Mouse (Mus musculus): Measurements from ENCODE around the gene Ripk3. TPM values are rescaled to one million over a fixed set of nuclear protein-coding genes. Genes with fewer than 3 reads are reported as not detected.
A peak's percentile ranks its signal among the peaks of the same experiment; 100 is the strongest.

The Ripk3 gene
- polyA plus RNA-seq, 1 experiment from 2014 or later = 37.1 TPM

DNA sequence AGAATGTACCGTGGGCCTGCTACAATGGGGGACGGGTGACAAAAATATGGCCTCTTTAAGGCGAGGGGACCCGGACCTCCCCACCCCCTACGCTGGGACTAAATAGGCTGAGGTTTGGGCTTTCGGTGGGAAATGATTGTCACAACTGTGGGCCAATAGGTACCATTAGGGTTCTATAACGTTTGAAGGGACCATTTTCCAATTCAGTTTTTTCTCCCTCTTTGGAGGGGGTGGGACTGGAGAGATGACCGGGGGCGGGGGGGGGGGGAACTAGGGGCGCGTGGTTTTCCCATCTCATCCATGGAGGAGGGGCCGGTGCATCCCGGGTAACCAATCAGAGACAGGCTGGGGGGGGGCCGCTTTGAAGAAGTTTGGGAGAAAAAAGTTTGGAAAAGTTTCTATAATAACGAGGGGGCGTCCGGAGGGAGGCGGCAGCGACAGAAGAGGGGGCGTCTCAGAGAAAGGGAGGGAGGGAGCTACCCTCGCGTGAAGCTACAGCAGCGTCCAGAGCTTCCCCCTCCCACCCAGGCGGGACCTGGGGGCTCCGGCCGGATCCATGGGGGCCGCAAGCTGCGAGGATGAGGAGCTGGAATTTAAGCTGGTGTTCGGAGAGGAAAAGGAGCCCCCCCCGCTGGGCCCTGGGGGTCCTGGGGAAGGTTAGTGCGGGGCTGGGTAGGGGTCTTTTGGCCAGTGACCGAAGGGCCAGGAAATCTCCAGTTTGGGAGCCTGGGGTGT, 36.0 kb upstream of the Ripk3 start:
- Histone ChIP-seq H3K27me3 (no peaks in the 10 kb centered on the region), H3K9ac (peak overlapping the region; percentile 96), H3K9me3 (no peaks in the 10 kb centered on the region), H3K4me3 (peak overlapping the region; percentile 88), H3K4me2 (replicated peaks) (peak overlapping the region; percentile 99), H3K27ac (peak overlapping the region; percentile 100), H3K36me3 (peaks cover 32% of the 10 kb centered on the region), H3K4me1 (peaks cover 48% of the 10 kb centered on the region)
- ATAC-seq (ENCODE audit: low FRiP score, low read depth) = peak; percentile 52
- under 1% methylated on average over 32 of the region's 32 CpGs for WGBS

DNA sequence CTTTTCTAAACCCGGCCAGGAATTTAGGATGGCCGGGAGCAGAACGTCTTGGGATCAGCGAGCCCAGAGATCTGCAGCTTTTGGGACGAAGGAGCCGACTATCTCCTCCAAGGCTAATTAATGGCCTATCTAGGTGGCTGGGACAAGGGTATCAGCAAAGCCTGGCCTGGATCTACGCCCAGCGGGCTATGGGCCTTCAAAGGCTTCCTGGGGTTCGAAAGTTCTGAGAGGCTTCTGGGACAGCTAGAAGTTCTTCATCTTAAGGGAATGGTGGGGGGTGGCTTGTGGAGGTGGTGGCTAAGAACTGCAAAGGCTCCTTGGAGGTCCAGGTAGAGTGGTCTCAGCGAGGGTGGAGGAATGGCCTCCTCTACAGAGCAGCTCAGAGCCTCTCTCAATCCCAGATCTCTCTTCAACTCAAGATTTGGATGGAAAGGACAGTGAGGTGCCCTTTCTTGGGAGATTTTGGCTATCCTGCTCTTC, 35.4 kb upstream of the Ripk3 start:
- H3K4me3 ChIP-seq = peak overlapping the region; percentile 88
- H3K36me3 ChIP-seq = peaks cover 26% of the 10 kb centered on the region
- no peaks in the 10 kb centered on the region for H3K27me3 ChIP-seq
- WGBS = 3% methylated on average over 10 of the region's 10 CpGs
- 0 out of 2 replicates have a peak, but pooled peaks have one; percentile 0 for ATAC-seq (ENCODE audit: low FRiP score, low read depth)
- H3K9me3 ChIP-seq = no peaks in the 10 kb centered on the region
- H3K27ac ChIP-seq = peak overlapping the region; percentile 100
- H3K4me1 ChIP-seq = peaks cover 43% of the 10 kb centered on the region
- H3K9ac ChIP-seq = peak overlapping the region; percentile 75
- H3K4me2 ChIP-seq (replicated peaks) = peak overlapping the region; percentile 99

DNA sequence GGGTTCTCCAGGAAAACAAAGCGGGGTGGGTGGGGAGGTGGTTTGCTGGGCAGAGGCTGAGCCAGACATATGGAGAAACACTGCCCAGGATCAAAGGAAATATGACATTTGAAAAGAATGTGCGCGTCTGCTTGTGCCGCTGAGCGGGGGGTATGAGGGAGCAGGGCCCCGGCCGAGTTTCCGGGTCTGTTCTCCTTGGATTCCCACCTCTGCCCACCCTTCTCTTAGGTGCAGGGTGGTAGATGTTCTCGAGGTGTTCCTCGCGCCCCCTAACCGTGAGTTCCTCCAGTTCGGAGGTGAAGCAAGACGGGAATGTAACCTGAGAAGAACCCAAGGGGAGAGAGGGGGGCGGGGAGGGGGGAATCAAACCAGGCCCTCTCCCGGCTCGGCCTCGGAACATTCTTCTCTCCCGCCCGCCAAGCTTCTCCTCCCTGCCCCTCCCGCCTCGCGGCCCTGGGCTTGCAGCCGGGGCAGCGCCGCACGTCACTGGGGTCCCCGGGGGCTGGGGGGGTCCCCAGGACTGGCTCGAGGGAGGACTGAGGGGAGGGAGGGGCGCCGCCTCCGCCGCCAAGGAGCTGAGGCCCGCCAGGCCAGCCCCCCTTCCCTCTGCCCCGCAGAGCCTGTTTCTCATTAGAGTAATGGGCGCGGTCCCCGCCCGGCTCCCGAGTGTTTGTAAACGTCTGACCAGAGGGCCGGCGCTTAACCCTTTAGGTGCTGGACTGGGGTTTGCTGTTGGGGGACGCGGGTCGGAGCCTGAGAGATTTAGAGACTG, 34.5 kb upstream of the Ripk3 start, which contains the start of gene Nfatc4:
Gene Nfatc4, plus strand, starts transcription at position 154 of the 772 bp plus-strand sequence.
- peak; percentile 85 for ATAC-seq (ENCODE audit: low FRiP score, low read depth)
- Histone ChIP-seq H3K4me2 (replicated peaks) (peak within 1 kb of the TSS; percentile 99), H3K36me3 (peaks cover 17% of the 10 kb centered on the region), H3K9ac (peak within 1 kb of the TSS; percentile 75), H3K27me3 (no peaks in the 10 kb centered on the region), H3K9me3 (no peaks in the 10 kb centered on the region), H3K4me3 (peak within 1 kb of the TSS; percentile 88), H3K4me1 (peaks cover 35% of the 10 kb centered on the region), H3K27ac (peak within 1 kb of the TSS; percentile 100)
- 0% methylated on average over 44 of the region's 46 CpGs for WGBS

DNA sequence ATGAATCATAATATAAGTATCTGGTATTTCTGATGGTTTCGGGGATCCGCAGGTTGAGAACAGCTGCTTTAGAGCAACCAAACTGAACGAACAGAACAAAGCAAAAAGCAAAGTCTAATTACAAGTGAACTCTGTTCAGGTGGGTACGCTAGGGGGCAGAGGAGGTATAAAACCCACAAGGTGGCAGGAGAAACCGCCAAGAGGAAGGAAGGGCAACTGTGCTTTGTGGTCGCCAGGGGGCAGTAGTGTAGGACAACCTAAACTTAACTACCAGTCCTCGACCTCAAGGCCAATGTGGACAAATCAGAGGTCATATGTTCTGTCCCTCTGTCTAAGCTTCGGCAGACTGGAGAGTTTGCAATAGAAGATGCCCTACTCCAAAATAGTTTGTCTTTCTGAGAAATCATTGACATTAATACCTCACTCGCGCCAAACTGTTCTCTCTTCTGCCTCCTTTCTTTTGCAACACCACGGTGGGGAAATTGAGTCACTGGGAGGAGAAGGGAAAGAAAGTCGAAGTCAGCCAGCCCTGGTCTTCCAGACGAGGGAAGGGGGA, 33.8 kb upstream of the Ripk3 start:
- Histone ChIP-seq H3K36me3 (peaks cover 11% of the 10 kb centered on the region), H3K9me3 (no peaks in the 10 kb centered on the region), H3K4me2 (replicated peaks) (peak overlapping the region; percentile 99), H3K27ac (peak overlapping the region; percentile 100), H3K9ac (peak overlapping the region; percentile 75), H3K27me3 (no peaks in the 10 kb centered on the region), H3K4me3 (peak overlapping the region; percentile 88), H3K4me1 (peaks cover 28% of the 10 kb centered on the region)
- 4% methylated on average over 13 of the region's 13 CpGs for WGBS
- 0 out of 2 replicates have a peak, but pooled peaks have one; percentile 3 for ATAC-seq (ENCODE audit: low FRiP score, low read depth)

DNA sequence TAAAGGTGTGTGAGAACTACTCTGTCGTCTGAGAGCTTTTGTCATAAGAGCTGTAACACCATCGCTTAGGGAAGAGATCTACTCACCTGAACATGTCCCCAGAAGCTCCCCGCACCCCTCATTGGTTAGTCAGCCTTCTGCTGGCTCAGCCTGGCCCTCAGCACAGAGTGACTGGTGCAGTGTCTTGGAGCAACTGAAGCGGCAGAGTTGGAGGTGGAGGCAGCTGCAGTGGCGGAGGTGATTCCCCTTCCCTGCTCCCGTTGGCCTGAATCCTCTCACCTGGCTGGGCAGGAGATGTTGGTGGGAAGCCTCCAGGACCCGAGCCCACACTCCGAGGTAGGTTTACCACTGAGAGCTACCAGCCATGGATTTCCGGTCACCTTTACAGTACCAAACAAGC, 31.9 kb upstream of the Ripk3 start:
- Histone ChIP-seq H3K9ac (no peak overlapping the region), H3K36me3 (no peaks in the 10 kb centered on the region), H3K9me3 (no peaks in the 10 kb centered on the region), H3K4me2 (replicated peaks) (no peak overlapping the region), H3K4me3 (no peak overlapping the region), H3K4me1 (peaks cover 14% of the 10 kb centered on the region; the same call in 1 of the 2 replicates), H3K27me3 (no peaks in the 10 kb centered on the region), H3K27ac (no peak overlapping the region)
- 79% methylated on average over 9 of the region's 9 CpGs for WGBS
- no peak for ATAC-seq (ENCODE audit: low FRiP score, low read depth)

DNA sequence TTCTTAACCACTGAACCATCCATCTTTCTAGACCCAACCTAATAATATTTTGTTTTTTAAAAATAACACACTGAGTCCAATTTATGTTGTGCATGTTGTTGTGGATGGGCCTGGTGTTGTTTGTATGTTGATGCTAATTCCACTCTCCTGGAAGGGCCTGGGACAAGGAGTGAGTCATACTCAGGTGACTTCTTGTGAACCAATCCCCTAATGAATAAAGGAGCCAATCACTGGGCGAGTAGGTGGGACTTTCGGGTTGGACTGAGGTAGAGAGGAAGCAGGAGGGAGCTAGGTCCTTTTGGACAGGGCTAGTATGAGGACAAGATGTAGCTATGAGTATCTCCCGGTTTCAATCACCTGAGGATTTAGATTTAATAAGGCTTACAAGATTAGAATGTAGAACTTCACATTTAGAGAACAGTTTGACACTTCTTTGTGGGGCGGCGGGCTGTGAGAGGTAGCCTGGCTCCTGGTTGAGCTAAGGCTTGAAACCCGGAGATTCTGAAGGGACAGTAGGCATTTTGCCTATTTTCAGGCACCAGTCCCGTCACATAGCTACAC, 31.3 kb upstream of the Ripk3 start:
- no peak for ATAC-seq (ENCODE audit: low FRiP score, low read depth)
- Histone ChIP-seq H3K27ac (no peak overlapping the region), H3K4me2 (replicated peaks) (no peak overlapping the region), H3K27me3 (no peaks in the 10 kb centered on the region), H3K9me3 (no peaks in the 10 kb centered on the region), H3K9ac (no peak overlapping the region), H3K4me3 (no peak overlapping the region), H3K4me1 (peaks cover 17% of the 10 kb centered on the region; the same call in 1 of the 2 replicates), H3K36me3 (no peaks in the 10 kb centered on the region)
- 77% methylated on average over 7 of the region's 7 CpGs for WGBS

DNA sequence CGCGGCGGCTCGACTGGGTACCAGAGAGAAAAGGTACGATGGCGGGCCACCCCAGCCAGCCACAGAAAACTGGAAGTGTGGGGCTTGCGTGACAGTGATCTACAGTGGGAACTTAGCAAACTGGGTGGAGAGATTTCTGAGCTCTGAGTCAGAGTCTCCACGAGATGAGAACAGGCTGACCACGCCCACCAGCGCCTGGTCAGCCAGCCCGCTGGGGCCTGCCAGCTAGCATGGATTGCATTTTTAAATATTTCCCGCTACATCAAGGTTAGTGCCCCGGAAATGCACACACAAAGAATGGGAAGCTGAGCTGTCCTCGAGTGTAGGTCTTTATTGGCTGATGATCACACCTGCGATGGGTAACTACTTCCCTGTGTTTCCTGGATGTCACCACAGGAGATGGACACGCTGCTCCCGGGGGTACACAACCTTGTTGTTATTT, 26.7 kb upstream of the Ripk3 start:
- Histone ChIP-seq H3K27me3 (no peaks in the 10 kb centered on the region), H3K4me3 (peak overlapping the region; percentile 52), H3K9me3 (no peaks in the 10 kb centered on the region), H3K9ac (peak overlapping the region; percentile 53), H3K4me1 (peaks cover 4% of the 10 kb centered on the region; the same call in 1 of the 2 replicates), H3K27ac (no peak overlapping the region), H3K4me2 (replicated peaks) (peak overlapping the region; percentile 66), H3K36me3 (no peaks in the 10 kb centered on the region)
- 29% methylated on average over 17 of the region's 17 CpGs for WGBS
- ATAC-seq (ENCODE audit: low FRiP score, low read depth) = no peak; the same call in 1 of the 2 replicates

DNA sequence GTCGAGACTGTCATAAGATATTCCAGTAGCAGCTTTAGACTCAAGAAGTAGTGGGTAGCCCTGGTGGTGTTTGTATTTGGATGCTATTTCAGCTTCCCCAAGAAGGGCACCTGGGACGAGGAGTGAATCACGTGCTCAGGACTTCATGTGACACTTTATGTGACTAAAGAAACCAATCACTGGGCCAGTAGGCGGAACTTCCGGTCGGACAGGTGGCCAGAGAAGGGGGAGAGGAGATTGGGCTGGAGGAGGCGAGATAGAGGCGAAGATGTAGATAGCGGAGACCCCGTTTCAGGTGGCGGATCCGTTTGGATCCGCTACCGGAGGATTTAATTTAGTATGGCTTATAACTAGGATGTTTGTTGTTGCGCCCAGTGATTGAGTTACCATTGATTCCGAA, 26.2 kb upstream of the Ripk3 start:
- Histone ChIP-seq H3K9ac (peak overlapping the region; percentile 53), H3K4me1 (peaks cover 4% of the 10 kb centered on the region; the same call in 1 of the 2 replicates), H3K4me2 (replicated peaks) (peak overlapping the region; percentile 66), H3K27ac (no peak overlapping the region), H3K27me3 (no peaks in the 10 kb centered on the region), H3K4me3 (peak overlapping the region; percentile 52), H3K36me3 (no peaks in the 10 kb centered on the region), H3K9me3 (no peaks in the 10 kb centered on the region)
- 20% methylated on average over 16 of the region's 16 CpGs for WGBS
- ATAC-seq (ENCODE audit: low FRiP score, low read depth) = peak; percentile 67; the same call in 1 of the 2 replicates

DNA sequence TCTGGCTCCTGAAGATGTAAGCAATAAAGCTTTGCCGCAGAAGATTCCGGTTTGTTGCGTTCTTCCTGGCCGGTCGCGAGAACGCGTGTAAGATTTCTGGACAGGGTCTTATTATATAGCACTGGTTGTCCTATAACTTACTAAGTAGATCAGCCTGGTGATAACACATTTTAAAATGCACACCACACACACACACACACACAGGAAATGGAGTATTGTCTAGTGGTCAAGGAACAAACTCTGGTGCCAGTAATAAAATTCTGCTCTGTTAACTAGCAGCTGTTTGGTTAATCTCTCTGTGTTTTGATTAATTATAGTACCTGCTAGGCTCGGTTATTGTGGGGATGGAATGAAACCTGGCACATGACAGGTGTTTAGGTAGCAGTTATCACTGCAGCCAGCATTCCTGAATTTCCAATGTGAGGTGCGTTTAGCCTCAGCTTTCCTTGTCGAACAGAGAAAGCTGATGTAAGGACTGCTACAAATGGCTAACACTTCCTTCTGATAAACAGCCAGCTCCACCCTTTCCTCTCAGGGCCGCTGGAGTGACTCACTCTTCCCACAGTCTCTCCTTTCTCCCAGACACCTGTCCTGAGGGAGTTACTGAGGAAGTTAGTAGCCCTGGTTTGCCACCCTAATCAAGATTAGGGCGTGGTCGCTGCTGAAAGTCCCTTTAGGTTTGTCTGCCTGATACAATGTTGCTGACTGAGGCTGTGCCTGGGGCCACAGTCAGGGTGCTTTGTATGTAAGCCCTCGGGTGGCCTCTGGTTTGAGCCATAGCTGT, 6.9 kb upstream of the Ripk3 start:
- Histone ChIP-seq H3K4me2 (replicated peaks) (no peak overlapping the region), H3K4me3 (no peak overlapping the region), H3K27ac (no peak overlapping the region), H3K27me3 (no peaks in the 10 kb centered on the region), H3K4me1 (no peaks in the 10 kb centered on the region), H3K9ac (no peak overlapping the region), H3K9me3 (no peaks in the 10 kb centered on the region), H3K36me3 (no peaks in the 10 kb centered on the region)
- 80% methylated on average over 15 of the region's 15 CpGs for WGBS
- ATAC-seq (ENCODE audit: low FRiP score, low read depth) = no peak

DNA sequence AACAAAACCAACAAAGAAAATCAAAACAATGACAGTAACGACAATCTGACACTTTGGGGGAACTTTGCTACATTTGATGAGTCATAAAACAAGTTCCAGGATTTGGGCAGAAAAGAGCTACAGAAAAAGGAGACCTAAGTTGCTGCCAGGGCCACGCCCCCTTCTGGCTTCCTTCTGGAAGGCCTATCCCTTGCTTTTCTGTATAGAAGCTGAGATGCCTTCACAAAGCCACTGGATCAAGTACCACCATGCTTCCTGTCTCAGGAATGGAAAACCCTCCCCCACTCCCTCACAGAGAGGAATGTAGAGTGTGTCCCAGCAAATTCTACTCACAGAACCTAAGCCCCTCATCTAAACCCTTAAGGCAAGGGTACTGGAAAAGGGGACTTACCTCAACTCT, 5.3 kb upstream of the Ripk3 start:
- no peak overlapping the region for H3K4me2 ChIP-seq (replicated peaks)
- peaks cover 16% of the 10 kb centered on the region for H3K27me3 ChIP-seq
- no peak overlapping the region for H3K4me3 ChIP-seq
- no peak for ATAC-seq (ENCODE audit: low FRiP score, low read depth)
- H3K9me3 ChIP-seq = no peaks in the 10 kb centered on the region
- no peaks in the 10 kb centered on the region; the same call in 1 of the 2 replicates for H3K4me1 ChIP-seq
- H3K36me3 ChIP-seq = no peaks in the 10 kb centered on the region
- WGBS = 69% methylated on average over 2 of the region's 2 CpGs
- no peak overlapping the region for H3K9ac ChIP-seq
- no peak overlapping the region for H3K27ac ChIP-seq

DNA sequence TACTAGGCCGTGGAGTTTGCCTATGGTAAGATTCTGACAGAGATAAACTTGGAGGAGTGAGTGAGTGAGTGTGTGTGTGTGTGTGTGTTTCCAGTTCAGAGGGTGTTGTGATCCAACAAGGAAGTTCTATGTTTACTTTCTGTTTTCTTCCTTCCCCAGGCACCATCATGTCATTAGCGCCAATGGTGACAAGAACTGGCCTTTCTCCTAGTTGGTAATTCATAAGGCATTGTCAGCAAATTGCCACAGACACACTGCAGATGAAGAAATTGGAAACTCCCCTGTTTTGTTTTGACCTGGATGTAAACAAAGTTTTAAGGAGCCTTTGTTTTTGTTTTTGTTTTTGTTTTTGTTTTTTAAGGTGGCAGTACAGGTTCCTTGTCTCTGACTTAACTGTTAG, 4.8 kb upstream of the Ripk3 start:
- Histone ChIP-seq H3K4me3 (no peak overlapping the region), H3K9me3 (no peaks in the 10 kb centered on the region), H3K36me3 (no peaks in the 10 kb centered on the region), H3K9ac (no peak overlapping the region), H3K27me3 (peaks cover 21% of the 10 kb centered on the region), H3K4me2 (replicated peaks) (no peak overlapping the region), H3K4me1 (peaks cover 5% of the 10 kb centered on the region), H3K27ac (no peak overlapping the region)
- no peak for ATAC-seq (ENCODE audit: low FRiP score, low read depth)
- 66% methylated on average over 2 of the region's 2 CpGs for WGBS

Data from limb, embryonic 13.5 days (tissue).